Mouse (Mus musculus): ENCODE measurements around the gene Nus1.

GRCm38 (mm10) chr10:52373834-52374233 lies 43.5 kb upstream of the Nus1 start:
- TF ChIP-seq JUND (conservative IDR thresholded peaks at IDR 0.05; ENCODE audit: low read depth, low read length) = no peak; the same call in 1 of the 2 replicates
- no peak for TF ChIP-seq POLR2A (IDR thresholded peaks at IDR 0.05; ENCODE audit: low read depth, low read length)
- TF ChIP-seq NELFE (IDR thresholded peaks at IDR 0.05; ENCODE audit: low read depth, low read length) = no peak
- TF ChIP-seq MAFK (IDR thresholded peaks at IDR 0.05; ENCODE audit: insufficient replicate concordance, low read length) = no peak
- no peak for TF ChIP-seq SMC3 (IDR thresholded peaks at IDR 0.05; ENCODE audit: low read depth, low read length)
- no peak for TF ChIP-seq RAD21 (IDR thresholded peaks at IDR 0.05; ENCODE audit: low read depth, low read length)
- TF ChIP-seq BHLHE40 (IDR thresholded peaks at IDR 0.05; ENCODE audit: low read depth, low read length) = peak; percentile 97
- TF ChIP-seq KAT2A (IDR thresholded peaks at IDR 0.05; ENCODE audit: insufficient replicate concordance, low read length) = no peak
- no peak for TF ChIP-seq USF1 (IDR thresholded peaks at IDR 0.05; ENCODE audit: low read depth, low read length)
- no peak for TF ChIP-seq CTCF (conservative IDR thresholded peaks at IDR 0.05 in 1 of 2, IDR thresholded peaks at IDR 0.05 in 1 of 2; ENCODE audit: low read depth in 2 of 2, low read length in 2 of 2)
- TF ChIP-seq MAZ (IDR thresholded peaks at IDR 0.05; ENCODE audit: low read depth, low read length) = no peak
